Mouse (Mus musculus) natural killer cell, adult 2 months (primary cell): ENCODE measurements around the gene Zfp213.
A peak's percentile ranks its signal among the peaks of the same experiment; 100 is the strongest.
"Not testable (repeated sequence)": the region's sequence is repeated elsewhere in the genome, so short reads cannot be mapped to it uniquely, and the experiment has no call there.

Experiments used
- DNase-seq, 2 experiments: peaks; one replicate each; pipeline ENCODE4 v3.0.0; 2022; ENCODE audit warnings: low spot score in 2 of 2

The Zfp213 gene

DNA sequence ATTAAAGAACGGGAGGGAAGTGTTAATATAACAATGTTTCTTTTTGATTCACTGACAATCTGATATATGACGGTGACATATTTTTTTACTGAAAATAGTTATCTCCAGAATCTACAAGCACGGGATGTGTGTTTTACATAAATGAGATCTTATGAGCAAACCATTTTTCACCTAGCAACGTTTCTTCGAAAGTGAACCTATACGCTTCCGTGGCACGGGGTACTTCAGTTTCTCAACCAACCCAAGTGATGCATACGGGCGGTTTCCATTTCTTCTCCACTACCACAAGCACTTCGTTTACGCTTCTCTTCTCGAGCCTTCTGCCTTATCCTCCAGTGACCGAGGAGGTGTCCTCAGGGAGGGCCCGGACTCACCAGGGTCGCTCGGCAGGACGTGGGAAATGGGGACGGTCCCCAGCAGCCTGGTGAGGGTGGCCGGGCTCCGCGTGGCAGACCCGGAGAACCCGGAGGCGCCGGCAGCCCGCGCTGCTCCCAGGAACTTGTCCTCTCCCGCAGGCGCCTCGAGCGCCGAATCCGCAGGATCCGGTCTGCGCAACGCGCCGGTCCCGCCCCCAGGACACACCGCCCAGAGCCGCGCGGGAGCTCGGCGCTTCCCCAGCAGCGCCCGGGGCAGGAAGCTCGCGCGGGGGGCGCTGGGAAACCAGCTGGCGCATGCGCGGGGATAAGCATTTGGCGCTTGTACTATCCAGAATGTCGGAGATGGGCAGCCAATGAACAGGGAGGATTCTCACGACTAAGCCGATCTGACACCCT is at the start of gene Zfp213:
Gene Zfp213 (minus strand): TSS at position 644 of the 773 bp plus-strand sequence.
- DNase-seq = peak; percentile 88 to 92

DNA sequence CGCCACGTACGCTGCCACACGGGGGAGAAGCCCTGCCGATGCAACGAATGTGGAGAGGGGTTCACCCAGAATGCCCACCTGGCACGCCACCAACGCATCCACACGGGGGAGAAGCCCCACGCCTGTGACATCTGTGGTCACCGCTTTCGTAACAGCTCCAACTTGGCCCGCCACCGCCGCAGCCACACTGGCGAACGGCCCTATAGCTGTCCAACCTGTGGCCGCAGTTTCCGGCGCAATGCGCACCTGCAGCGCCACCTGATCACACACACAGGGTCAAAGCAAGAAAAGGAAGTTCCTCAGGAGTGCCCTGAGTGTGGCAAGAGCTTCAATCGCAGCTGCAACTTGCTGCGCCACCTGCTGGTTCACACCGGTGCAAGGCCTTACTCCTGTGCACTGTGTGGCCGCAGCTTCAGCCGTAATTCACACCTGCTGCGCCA is 46.3 kb upstream of the Zfp213 start:
- DNase-seq = peak; percentile 82 to 88

DNA sequence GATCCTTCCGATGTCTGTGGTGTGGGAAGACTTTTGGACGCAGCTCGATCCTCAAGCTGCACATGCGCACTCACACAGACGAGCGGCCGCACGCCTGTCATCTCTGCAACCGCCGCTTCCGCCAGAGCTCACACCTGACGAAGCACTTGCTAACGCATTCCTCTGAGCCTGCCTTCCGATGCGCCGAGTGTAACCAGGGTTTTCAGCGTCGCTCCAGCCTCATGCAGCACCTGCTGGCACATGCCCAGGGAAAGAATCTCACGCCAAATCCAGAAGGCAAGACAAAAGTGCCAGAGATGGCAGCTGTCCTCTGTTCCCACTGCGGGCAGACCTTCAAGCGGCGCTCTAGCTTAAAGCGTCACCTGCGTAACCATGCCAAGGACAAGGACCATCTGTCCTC is 45.6 kb upstream of the Zfp213 start:
- no peak for DNase-seq

DNA sequence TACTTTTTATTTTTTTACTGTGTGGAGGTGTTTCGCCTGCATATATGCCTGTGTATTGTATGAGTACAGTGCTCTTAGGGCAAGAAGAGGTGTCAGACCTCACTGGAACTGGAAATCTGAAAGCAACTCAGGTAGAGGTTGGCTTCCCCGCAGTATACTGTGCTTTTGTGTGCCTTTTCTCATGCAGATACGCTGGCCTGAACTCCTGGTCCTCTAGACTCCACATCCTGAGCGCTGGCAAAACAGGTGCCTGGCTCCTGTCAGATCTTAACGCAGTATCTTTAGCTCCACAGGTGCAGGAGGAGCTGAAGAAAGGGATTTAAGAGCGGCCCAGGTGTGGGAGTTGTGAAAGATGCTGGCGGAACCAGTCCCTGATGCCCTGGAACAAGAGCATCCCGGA is 41.2 kb upstream of the Zfp213 start:
- DNase-seq = no peak

DNA sequence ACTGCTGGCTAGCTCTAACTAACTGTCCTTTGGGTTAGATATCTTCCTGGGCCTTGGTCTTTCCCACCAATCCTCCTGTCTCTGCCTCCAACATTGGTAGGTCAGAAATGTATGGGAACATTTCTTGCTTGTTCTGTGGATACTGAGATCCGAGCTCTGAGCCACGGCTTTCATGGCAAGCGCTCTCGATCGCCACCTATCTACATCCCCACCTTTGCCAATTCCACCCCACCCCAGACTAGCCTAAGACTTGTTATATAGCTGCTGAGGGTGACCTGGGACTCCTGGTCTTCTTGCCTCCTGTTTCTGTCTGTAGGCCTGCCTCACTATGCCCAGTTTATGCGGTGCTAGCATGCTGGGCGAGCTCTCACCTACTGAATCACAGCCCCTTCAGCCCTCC is 40.4 kb upstream of the Zfp213 start:
- no peak for DNase-seq

DNA sequence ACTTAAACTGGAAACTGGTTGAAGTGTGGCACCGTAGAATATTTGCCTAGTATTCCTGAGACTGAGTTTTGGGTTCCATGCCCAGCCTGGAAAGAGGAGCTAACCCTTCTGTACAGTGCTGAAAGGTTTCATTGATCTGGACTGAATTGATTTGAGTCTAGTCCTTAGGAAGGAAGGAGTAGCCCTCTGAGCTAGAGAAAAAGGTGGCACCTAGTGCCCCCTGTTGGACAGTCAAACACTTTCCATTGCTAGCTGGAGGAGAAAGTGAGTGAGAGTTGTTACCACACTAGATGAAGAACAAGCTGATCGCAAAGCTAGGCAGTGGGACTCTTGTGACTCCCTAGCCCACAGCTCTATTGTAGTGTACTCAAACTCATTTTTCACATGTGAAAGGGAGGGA is 39.5 kb upstream of the Zfp213 start:
- DNase-seq = peak in 1 of 2 experiments; percentile 25

DNA sequence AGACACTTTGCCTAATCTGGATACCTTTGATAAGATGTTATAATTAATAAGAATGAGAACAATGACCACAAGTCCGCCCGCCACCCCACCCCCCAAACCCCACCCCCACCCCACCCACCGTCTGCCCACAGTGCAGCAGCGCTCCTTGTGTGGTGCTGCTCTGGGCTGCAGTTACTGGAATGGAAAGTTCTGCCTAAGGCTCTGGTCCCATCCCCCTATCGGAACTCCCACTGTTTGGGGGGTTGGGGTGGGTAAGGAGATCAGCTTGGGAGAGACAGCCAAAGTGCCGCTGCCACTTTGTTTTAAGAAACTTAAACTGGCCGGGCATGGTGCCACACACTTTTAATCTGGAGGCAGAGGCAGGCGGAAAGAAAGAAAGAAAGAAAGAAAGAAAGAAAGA is 39.0 kb upstream of the Zfp213 start:
- DNase-seq = no peak

DNA sequence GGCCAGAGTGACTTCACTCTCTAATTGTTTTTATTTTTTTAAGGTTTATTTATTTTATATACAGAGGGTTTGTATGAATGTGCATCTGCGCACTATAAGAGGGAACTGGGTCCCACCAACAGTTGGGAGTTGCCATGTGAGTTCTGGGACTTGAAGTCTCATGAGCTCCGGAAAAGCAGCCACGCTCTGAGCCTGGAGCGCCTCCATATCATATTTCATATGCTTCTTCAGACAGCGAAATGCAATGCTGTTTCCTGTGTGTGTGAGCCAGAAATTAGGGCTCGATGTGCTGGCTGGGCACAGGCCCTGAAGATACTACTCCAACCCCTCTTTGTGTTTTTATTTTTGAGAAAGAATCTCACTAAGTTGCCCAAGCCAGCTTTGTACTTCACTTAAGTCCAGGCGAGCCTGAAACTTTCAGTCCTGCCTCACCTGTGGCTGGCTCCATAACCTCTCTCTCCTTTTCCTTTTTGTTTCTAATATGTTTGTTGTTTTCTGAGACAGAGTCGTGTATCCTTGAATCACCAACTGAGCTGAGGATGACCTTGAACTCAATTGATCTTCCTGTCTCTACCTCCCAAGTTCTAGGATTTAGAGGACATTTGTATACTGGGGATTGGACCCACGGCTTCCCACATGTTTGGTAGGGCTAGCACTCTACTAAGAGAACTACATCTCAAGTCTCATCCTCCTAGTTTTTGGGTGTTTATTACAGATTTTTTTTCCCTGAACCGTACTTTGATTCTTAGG is 38.0 kb upstream of the Zfp213 start:
- no peak for DNase-seq

DNA sequence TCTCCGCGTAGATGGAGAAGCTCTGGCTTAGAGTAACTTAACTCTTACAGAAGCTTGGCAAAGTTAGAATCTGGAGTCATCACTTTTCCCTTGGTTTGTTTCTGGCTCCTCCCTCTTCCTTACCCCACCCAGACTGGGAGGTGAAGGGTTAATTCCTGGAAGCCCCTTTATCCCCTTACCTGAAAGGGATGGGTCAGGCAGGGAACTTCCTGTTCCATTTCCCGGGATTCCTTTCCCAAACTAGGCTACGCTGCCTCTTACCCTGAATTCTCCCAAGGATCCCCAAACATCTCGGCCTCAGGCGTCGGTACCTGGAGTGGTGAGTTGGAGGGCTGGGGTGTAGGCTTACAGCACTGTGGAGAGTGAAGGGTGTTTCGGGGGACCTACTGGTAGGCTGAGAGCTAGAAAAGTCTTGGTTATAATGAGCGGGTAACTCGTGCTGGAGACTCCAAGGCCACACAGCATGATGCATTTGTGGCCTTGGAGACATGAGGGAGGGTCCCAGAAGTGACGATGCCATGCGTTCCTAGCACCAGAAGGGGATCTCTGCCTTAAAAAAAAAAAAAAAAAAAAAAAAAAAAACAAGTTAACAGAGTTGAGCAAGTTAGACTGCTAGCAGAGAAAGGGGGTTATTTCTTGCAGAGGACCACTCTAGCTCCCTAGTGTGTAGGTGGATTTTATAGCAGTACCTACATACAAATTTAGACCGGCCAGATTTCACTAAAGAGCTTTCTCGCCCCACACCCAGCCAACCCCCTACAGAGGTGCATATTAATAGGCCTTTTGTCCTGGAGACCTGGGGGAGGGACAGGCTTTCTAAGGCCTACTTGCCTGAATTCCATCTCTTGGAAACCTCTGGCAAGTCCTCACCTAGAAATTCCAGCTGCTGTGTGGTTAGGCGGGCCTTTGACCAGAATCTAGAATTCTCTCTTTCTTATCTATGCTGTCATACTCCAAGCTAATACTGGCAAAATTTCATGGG is 36.9 kb upstream of the Zfp213 start, which contains the start of gene Zscan10:
Gene Zscan10 (plus strand): TSS at position 216 of the 982 bp plus-strand sequence.
- no peak for DNase-seq

DNA sequence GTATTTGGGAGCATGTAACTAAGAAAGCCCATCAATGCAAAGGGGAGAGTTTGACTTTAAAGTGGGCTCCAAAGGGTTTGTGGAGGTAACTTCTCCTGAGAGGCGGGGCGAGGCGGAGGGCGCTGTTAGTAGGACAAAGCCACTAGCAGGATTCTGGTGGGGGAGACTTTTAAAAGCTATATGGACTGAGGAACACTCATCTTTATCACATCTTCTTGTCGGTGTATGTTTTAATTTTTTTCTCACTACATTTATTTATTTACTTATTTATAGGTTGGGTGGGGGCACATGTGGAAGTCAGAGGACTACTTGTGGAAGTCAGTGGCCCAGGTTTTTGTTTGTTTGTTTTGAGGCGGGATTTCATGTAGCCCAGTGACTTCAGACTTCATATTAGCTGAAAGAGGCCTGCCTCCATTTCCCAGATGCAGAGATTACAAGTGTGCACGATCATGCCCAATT is 35.6 kb upstream of the Zfp213 start:
- no peak for DNase-seq

DNA sequence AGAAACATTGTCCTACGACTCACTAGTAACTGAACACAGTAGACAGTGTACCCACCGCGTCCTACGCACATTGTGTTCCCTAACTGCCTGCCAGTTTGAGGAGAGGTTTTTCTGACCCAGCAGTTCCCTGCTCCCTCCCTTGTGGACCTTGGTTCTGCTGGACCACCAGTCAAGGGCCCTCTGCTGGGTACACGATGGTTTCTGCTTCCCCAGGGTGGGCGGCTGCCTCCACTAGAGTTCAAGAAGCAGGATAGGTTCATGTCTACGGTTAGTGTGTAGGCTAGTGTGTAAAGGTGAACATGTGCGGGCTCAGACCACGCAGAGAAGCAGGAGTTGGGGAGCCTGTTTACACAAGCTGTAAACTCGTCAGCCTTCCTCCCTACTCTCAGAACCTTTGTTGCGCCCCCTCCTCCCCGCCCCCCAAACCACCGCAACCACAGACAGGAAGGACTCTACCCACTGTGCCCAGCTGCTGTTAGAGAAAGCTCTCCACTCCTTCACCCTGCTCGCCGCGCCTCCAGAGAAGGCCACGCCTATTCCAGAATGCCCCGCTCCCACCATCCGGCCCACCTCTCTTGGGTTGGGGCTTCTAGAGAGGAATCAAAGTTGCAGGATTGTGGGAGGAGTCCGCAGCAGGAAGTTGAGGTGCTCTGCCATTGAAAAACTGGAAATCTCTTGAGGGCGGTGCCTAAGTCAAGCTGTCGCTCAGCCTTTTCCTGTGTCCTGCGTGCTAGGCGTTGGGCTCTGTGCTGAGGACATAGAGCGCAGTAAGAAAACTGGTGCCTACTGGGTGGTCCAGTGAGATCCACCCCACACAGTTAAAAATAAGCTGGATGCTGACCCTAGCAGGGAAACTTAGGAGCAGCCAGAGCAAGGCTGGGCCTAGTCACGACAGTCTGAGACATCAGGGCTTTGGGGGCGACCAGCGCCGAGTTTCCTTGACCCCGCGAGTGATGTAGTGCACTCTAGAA is 34.8 kb upstream of the Zfp213 start, which contains the start of gene Zfp13:
Gene Zfp13 (minus strand): TSS at position 906 of the 971 bp plus-strand sequence.
- DNase-seq = peak; percentile 73 to 79

DNA sequence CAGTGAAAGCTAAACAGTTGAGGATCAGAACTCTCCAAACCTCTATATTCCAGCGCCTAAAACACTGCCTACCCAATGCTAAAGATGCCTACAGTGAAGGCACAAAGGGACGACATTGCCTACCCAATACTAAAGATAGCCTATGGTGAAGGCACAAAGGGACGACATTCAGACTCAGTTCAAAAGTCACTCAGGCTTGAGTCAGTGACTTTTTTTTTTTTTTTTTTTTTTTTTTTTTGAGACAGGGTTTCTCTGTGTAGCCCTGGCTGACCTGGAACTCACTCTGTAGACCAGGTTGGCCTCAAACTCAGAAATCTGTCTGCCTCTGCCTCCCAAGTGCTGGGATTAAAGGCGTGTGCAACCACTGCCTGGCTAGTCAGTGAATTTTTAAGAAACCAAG is 31.1 kb upstream of the Zfp213 start:
- DNase-seq = not testable (repeated sequence)

DNA sequence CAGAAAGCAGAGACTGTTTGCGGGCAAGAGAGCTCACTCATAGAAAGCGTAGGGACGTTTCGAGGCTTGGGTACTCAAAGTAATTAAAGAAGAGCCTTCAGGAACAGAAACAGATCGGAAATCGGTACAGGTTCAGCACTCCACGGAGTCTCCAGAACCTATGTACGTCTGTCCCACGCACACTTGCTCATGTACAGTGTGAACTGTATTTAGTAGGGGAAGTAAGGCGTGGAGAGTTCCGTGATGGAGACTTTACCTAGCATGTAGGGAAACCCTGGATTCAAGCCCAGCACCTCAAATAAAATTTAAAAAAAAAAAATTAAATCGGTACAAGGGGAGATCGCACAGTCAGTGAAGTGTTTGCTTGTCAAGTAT is 28.9 kb upstream of the Zfp213 start:
- no peak for DNase-seq

DNA sequence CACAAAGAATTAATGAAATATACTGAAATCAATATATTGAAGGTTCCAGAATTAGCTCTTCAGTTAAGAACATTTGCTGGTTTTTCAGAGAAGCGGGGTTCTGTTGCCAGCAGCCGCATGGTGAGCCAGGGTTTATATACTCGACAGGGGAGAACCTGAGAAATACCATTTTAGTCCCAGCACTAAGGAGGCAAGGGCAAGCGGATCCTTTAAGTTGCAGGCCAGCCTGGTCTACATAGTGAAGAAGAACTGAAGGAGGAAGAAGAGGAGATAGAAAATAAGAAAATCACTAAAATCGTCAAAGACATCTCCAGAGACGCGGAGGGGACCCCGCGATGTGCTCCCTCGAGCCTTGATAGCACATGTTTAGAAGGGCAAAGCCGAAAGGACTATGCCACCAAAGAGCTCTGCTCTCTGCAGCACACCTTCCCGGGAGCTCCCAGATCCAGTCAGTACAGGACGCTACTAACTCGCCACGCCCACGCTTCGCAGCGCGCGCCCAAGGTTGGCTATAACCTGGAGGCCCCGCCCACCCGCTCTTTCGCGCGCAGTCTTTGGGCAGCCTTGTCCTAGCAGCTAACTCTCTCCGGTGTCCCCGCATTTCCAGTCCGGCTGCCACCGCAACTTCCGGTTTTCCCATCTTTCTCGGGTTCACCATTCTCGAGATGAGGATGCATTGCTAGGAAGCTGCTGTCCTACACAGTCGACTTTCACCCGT is 28.3 kb upstream of the Zfp213 start:
- DNase-seq = peak; percentile 52 to 67

DNA sequence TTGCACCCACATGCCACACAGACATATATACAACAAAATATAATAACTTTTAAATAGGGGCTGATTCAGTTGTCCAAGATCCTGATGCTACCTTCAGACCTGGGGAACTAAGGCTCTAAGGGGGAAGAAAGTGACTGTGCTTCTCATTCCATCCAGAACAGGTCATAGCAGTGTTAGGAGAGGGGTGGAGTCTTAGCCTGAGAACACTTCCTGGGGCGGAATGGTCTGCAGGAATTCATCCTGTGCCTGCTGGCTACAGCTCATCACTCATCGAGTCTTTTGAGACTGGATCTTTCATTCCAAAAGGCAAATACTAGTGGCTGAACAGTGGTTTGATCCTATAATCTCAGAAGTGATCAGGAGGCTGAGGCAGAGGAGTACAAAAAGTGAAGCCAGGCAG is 23.2 kb upstream of the Zfp213 start:
- DNase-seq = no peak

DNA sequence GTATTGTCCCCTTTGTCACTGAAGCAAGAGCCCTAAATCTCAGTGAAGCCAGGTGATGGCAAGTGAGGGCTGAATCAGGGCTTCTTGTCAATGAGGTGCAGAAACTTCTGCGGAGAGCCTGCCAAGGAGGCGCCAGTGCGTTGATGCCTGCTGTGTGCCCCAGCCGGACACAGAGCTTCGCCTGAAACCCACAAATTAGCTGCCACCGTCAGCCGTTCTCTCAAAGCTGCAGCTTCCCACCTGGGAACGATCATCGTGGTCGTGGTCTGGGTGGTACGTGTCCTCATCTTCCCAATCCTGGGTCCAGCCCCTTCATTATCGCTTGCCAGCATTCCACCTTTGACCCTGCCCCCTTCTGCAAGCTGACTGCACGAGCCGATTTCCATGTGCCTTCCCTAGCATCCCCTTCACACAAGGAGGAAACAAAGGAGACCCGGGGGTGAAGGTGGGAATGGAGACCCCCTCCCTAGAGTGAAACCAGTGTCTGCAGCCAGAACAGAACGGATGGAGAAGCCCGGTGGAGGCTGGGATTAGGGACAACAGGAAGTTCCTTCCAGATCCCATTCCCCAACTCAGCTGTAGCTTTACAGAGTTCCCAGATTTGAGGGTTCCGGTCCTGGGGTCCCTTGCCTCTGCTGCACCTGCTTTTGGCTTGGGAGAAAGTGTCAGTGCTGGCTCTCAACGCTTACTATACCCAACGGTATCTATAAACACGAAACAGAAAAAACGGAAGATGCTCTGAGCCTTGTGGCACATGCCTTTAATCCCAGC is 21.9 kb upstream of the Zfp213 start:
- DNase-seq = no peak

DNA sequence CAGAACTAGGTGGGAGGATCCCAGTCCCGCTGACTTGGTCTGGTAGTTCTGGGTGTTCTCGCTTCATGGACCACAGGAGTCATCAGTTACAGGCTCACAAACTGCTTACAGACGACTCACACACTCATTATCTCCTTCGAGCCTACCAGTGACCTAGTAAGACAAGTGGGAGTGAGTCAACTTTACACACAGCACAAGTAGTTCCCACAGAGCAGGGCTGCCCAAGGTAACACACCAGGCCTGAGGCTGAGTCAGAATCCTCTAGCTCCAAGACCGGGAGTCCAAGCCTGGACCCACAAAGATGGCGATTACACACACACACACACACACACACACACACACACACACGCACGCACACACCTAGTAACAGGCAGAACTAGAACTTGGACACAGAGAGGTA is 20.7 kb upstream of the Zfp213 start:
- no peak for DNase-seq

DNA sequence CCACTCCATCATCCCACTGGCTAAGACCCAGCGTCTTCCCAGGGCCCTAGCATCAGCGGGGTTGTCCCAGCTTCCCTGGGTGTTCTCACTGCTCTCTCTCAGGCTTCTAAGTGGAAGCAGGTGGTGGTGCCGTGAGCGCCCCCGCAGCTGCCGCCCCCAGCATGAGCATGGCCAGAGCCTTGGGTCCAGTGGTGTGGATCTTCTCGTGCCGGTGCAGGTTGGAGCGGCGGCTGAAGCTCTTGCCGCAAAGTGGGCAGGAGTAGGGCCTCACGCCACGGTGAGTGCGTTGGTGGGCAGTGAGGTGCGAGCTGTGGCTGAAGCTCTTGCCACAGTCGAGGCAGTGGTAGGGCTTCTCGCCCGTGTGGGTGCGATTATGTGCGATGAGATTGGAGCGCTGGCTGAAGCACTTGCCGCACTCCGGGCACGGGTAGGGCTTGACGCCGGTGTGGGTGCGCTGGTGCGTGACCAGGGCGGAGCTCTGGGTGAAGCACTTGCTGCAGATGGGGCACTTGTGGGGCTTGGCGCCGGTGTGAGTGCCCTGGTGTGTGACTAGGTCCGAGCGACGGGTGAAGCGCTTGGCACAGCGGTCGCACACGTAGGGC is 12.0 kb upstream of the Zfp213 start:
- DNase-seq = no peak

DNA sequence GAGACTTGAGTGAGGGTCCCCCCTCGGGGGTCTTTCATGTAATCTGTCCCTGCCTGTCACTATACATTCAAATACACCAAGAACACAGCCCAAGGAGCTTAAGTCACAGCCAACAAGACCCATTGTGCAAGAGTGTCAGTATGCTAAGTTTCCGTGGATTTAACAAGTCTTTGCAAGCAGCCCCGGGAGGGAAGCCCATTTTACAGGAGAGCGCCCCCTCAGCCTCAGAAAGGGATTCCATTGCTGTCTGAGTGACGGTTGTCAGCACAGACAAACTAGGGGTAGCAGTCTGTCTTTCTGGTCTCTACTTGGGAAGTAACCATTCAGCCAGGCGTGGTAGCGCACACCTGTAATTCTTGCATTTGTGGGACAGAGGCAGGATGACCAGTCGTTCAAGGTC is 10.1 kb upstream of the Zfp213 start:
- no peak for DNase-seq
